In the genomic region with DNA sequence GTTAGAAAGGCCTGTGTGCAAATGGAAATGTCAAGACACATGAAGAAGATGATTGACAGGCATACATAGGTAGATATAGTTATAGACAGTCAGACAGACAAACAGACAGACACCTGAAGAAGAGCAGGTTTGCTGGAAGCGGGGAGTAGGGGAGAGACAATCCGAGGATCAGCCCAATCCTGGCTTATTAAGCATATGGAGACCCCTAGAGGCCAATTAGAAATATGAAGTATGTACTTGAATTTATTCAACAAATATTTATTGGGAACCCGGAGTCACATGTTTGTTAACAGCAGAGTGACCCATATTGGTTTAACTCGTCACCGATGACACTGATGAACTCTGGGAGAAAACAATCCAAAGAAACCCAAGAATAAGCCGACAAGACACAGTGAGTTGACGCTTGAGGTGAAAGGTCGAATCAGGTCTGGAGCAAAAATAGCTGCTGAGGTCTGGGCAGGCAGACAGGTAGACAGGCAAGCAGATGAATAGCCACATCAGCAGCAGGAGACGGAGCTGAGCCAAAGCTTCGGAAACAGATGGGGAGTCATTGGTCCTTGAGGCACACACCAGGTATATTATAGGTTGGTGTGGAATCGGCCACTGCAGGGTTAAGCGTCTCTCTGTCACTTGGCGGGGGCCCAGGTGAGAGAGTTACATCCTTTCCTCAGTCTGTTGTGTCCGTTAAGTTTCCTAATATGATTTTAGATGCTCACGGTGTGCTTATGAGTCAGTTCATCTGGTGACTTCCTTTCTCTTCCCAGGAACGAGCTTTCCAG, we compare ENCODE assay signal across 28 mouse cellular contexts. TPM values are rescaled to one million over a fixed set of nuclear protein-coding genes. Genes with fewer than 3 reads are reported as not detected.
DNase-seq lines count a peak whose midpoint lies in the region; ATAC-seq and TF ChIP-seq lines count a peak whose summit lies in the region.
"Had no signal": no experiment of that assay in that cellular context is flagged by ENCODE, and none has a peak within 500 bp of the region (broad histone marks: within the 10 kb centered on the region; RNA-seq: fewer than 3 reads in every experiment).

No protein-coding gene starts in this region.

- intact Hi-C loops in heart, adult 2 months (cut with DNase I): no loop called here
- intact Hi-C loops in heart, postnatal 10 days (cut with DNase I): no loop called here

- H3K4me3 ChIP-seq in heart, adult 2 months: no peak overlapping the region
- H3K4me3 ChIP-seq in lung, embryonic 14.5 days (ENCODE audit: low read depth, low read length): no peak overlapping the region
- H3K4me3 ChIP-seq: embryonic facial prominence, embryonic 10.5 days; forebrain, embryonic 13.5 days; hindbrain, embryonic 15.5 days; intestine, embryonic 15.5 days; limb, embryonic 15.5 days; midbrain, embryonic 10.5 days; stomach, embryonic 15.5 days had no signal

- no peak overlapping the region for H3K4me2 ChIP-seq in lung, embryonic 14.5 days
- H3K4me2 ChIP-seq: forebrain, embryonic 13.5 days; hindbrain, embryonic 15.5 days; intestine, embryonic 15.5 days; limb, embryonic 15.5 days; stomach, embryonic 15.5 days had no signal

- H3K27ac ChIP-seq in heart, adult 2 months: no peak overlapping the region
- no peak overlapping the region for H3K27ac ChIP-seq in lung, embryonic 14.5 days (ENCODE audit: low read depth)
- H3K27ac ChIP-seq: embryonic facial prominence, embryonic 10.5 days; forebrain, embryonic 13.5 days; hindbrain, embryonic 15.5 days; intestine, embryonic 15.5 days; limb, embryonic 15.5 days; midbrain, embryonic 10.5 days; stomach, embryonic 15.5 days had no signal

- no peak for TF ChIP-seq POLR2A in heart, adult 2 months (IDR thresholded peaks at IDR 0.05; ENCODE audit: insufficient read depth, low read depth, low read length)

- 69% methylated on average over 16 of the region's 16 CpGs for whole genome bisulfite sequencing in heart, adult 2 months
- WGBS in lung, embryonic 14.5 days: 75% methylated on average over 16 of the region's 16 CpGs

- H3K36me3 ChIP-seq in heart, adult 2 months (ENCODE audit: control insufficient read depth, insufficient read depth, low read length): no peaks in the 10 kb centered on the region
- no peaks in the 10 kb centered on the region for H3K36me3 ChIP-seq in lung, embryonic 14.5 days (ENCODE audit: insufficient read depth)
- H3K36me3 ChIP-seq: embryonic facial prominence, embryonic 10.5 days; hindbrain, embryonic 15.5 days; intestine, embryonic 15.5 days; limb, embryonic 15.5 days; midbrain, embryonic 10.5 days; stomach, embryonic 15.5 days had no signal

- no peak for DNase-seq in heart, adult 2 months
- DNase-seq in heart, postnatal 10 days: no peak
- peak; percentile 36 for DNase-seq in lung, embryonic 14.5 days
- no peak for DNase-seq in lung, postnatal 36 days
- DNase-seq in Patski (ENCODE audit: low read depth, low spot score): no peak
- no peak for DNase-seq in kidney, postnatal 36 days
- DNase-seq: adrenal gland, postnatal 36 days; gastrocnemius, postnatal 10 days; layer of hippocampus, postnatal 36 days; lung, postnatal 4 days; retina, postnatal 1 day had no signal

- H3K9ac ChIP-seq in heart, adult 2 months (ENCODE audit: low read depth, low read length): no peak overlapping the region
- H3K9ac ChIP-seq in lung, embryonic 14.5 days: no peak overlapping the region
- H3K9ac ChIP-seq: forebrain, embryonic 13.5 days; hindbrain, embryonic 15.5 days; intestine, embryonic 15.5 days; limb, embryonic 15.5 days; stomach, embryonic 15.5 days had no signal

- in situ Hi-C loops in Patski (cut with MboI; ENCODE audit: low pct_unique_long_range_greater_than_20kb): no loop called here

- no peak for TF ChIP-seq EP300 in heart, adult 2 months (IDR thresholded peaks at IDR 0.05; ENCODE audit: insufficient read depth, low read depth, low read length)

- TF ChIP-seq CTCF in heart, adult 2 months (IDR thresholded peaks at IDR 0.05): peak; percentile 42
- peak; percentile 17; the same call in 1 of the 2 replicates for TF ChIP-seq CTCF in lung, embryonic 14.5 days (IDR thresholded peaks at IDR 0.05; ENCODE audit: low read depth)
- peak; percentile 39 for TF ChIP-seq CTCF in Patski (IDR thresholded peaks at IDR 0.05)

- H3K4me1 ChIP-seq in heart, adult 2 months (ENCODE audit: control insufficient read depth, insufficient read depth, low read length): no peaks in the 10 kb centered on the region
- no peaks in the 10 kb centered on the region for H3K4me1 ChIP-seq in lung, embryonic 14.5 days (ENCODE audit: insufficient read depth)
- H3K4me1 ChIP-seq: forebrain, embryonic 13.5 days; hindbrain, embryonic 15.5 days; intestine, embryonic 15.5 days; limb, embryonic 15.5 days; midbrain, embryonic 10.5 days; stomach, embryonic 15.5 days had no signal

- H3K79me2 ChIP-seq in heart, adult 2 months (replicated peaks; ENCODE audit: control insufficient read depth, insufficient read depth, low read length): no peaks in the 10 kb centered on the region

- POLR2A ChIA-PET in Patski (lab: Charles Lee): interaction anchor here (0.6 kb wide), 1 partner anchor 109 kb away, joined by 3 read pairs; no protein-coding TSS in a partner anchor

- H3K27me3 ChIP-seq in heart, adult 2 months (ENCODE audit: control insufficient read depth, insufficient read depth, low read length): no peaks in the 10 kb centered on the region
- H3K27me3 ChIP-seq in lung, embryonic 14.5 days (ENCODE audit: insufficient read depth, low read length): no peaks in the 10 kb centered on the region
- H3K27me3 ChIP-seq in Patski: no peaks in the 10 kb centered on the region
- H3K27me3 ChIP-seq: forebrain, embryonic 13.5 days; hindbrain, embryonic 15.5 days; intestine, embryonic 15.5 days; limb, embryonic 15.5 days; stomach, embryonic 15.5 days had no signal

- no peaks in the 10 kb centered on the region for H3K9me3 ChIP-seq in lung, embryonic 14.5 days (ENCODE audit: low read depth, low read length)
- H3K9me3 ChIP-seq: embryonic facial prominence, embryonic 10.5 days; forebrain, embryonic 13.5 days; hindbrain, embryonic 15.5 days; intestine, embryonic 15.5 days; limb, embryonic 15.5 days; stomach, embryonic 15.5 days had no signal

- CTCF ChIA-PET in Patski (lab: Charles Lee): interaction anchor here (1.1 to 2.7 kb wide), 8 partner anchors 10 to 179 kb away, joined by 3 to 9 read pairs (median 4); no protein-coding TSS in a partner anchor

- no peak for ATAC-seq in lung, embryonic 14.5 days (ENCODE audit: insufficient read depth)
- no peak for ATAC-seq in Patski
- 0 out of 2 replicates have a peak, but pooled peaks have one; percentile 30 for ATAC-seq in megakaryocyte progenitor cell, adult 5-6 weeks (replicated peaks; ENCODE audit: poor library complexity)
- ATAC-seq: forebrain, embryonic 13.5 days; intestine, embryonic 15.5 days had no signal

RNA-seq across cellular contexts. Expression of gene Smndc1, which starts 10.1 kb away (rescaled TPM):
- total RNA-seq in heart, adult 2 months (2021): 10 to 100 TPM; 32.7 to 35.5 TPM
- 6.2 and 6.3 TPM in 2 replicates for polyA plus RNA-seq in heart, adult 2 months (2012; rRNA removed)
- total RNA-seq in heart, postnatal 10 days (2021): 10 to 100 TPM; 37.3 to 39.5 TPM
- 45.8 and 49.4 TPM in 2 replicates for polyA plus RNA-seq in lung, embryonic 14.5 days (2014; fragmentation: Nextera tagmentation; extraction: Ambion mirVana)
- polyA plus RNA-seq in Patski (2021): 59.3 TPM
- 83.2 and 83.5 TPM in 2 replicates for total RNA-seq in megakaryocyte progenitor cell, adult 5-6 weeks (2015)
- total RNA-seq in megakaryocyte progenitor cell, adult 5-6 weeks (2017): 32.3 and 42.5 TPM in 2 replicates

RNA-seq across cellular contexts. Expression of gene Gm10197, which starts 29.0 kb away (rescaled TPM):
- not detected for total RNA-seq in heart, adult 2 months (2021)
- not detected in 2 replicates for polyA plus RNA-seq in heart, adult 2 months (2012; rRNA removed)
- not detected for total RNA-seq in heart, postnatal 10 days (2021)
- polyA plus RNA-seq in lung, embryonic 14.5 days (2014; fragmentation: Nextera tagmentation; extraction: Ambion mirVana): 4.8 and 5.8 TPM in 2 replicates
- 32.0 TPM for polyA plus RNA-seq in Patski (2021)
- not detected in 2 replicates for total RNA-seq in megakaryocyte progenitor cell, adult 5-6 weeks (2015)
- not detected in 2 replicates for total RNA-seq in megakaryocyte progenitor cell, adult 5-6 weeks (2017)
- total RNA-seq: adrenal gland, postnatal 36 days; common myeloid progenitor, adult 5-6 weeks; ES-E14; gastrocnemius, postnatal 10 days; heart, adult 8-10 months; heart, postnatal 25 days; layer of hippocampus, postnatal 36 days; left cerebral cortex, postnatal 36 days; monocyte, adult 5-6 weeks had no signal
- polyA plus RNA-seq: forebrain, embryonic 13.5 days; frontal cortex, adult 2 months; hindbrain, embryonic 15.5 days; limb, embryonic 15.5 days; liver, embryonic 16.5 days; neural tube, embryonic 11.5 days had no signal
